Mouse (Mus musculus) MEL (cell line): ENCODE data around the gene Hlf. TPM values are rescaled to one million over a fixed set of nuclear protein-coding genes. Genes with fewer than 3 reads are reported as not detected.

Source experiments
- DNase-seq: peaks from one replicate; pipeline ENCODE4 v3.0.0; 2011; ENCODE audit warnings: low read depth, low spot score
- H3K27ac ChIP-seq: 2 replicates; pipeline ENCODE4 v1.5.1; 2012; ENCODE audit warnings: low read depth, mild to moderate bottlenecking, control low read depth, low read length, moderate library complexity; ENCODE audit not compliant: control insufficient read depth
- H3K27me3 ChIP-seq, 2 experiments: fragments of 150-350 bp in 1 of 2; sonication (generic) in 1 of 2; 2 replicates each; pipeline ENCODE4 v1.6.1; 2012; ENCODE audit warnings: low read length in 2 of 2, mild to moderate bottlenecking in 2 of 2, improper control_type of control experiment in 1 of 2, moderate library complexity in 1 of 2; ENCODE audit not compliant: insufficient read depth in 2 of 2, control insufficient read depth in 1 of 2
- H3K36me3 ChIP-seq, 2 experiments: 2 replicates each; pipeline ENCODE4 v1.6.1; 2012 to 2014; ENCODE audit warnings: low read length in 2 of 2, improper control_type of control experiment in 1 of 2, inconsistent platforms in 1 of 2, mild to moderate bottlenecking in 1 of 2; ENCODE audit not compliant: insufficient read depth in 2 of 2, control insufficient read depth in 1 of 2
- H3K4me1 ChIP-seq, 2 experiments: fragments of 150-350 bp in 1 of 2; sonication (generic) in 1 of 2; 2 replicates each; pipeline ENCODE4 v1.6.1; 2012; ENCODE audit warnings: low read length in 2 of 2, improper control_type of control experiment in 1 of 2, mild to moderate bottlenecking in 1 of 2; ENCODE audit not compliant: insufficient read depth in 2 of 2, control insufficient read depth in 1 of 2
- H3K4me3 ChIP-seq, 2 experiments: fragments of 150-350 bp in 1 of 2; sonication (generic) in 1 of 2; 2 replicates each; pipeline ENCODE4 v1.5.1; 2012; ENCODE audit warnings: low read depth in 2 of 2, low read length in 2 of 2, mild to moderate bottlenecking in 2 of 2, moderate library complexity in 2 of 2, control low read depth in 1 of 2, improper control_type of control experiment in 1 of 2; ENCODE audit not compliant: control insufficient read depth in 1 of 2, insufficient read depth in 1 of 2
- H3K79me2 ChIP-seq: 2 replicates; pipeline ENCODE4 v1.6.1; 2012; ENCODE audit warnings: mild to moderate bottlenecking, low read length, moderate library complexity; ENCODE audit not compliant: control insufficient read depth, poor library complexity, insufficient read depth
- H3K9ac ChIP-seq: 2 replicates; pipeline ENCODE4 v1.6.1; 2012; ENCODE audit warnings: low read depth, mild to moderate bottlenecking, control low read depth, low read length, moderate library complexity; ENCODE audit not compliant: control insufficient read depth, poor library complexity, severe bottlenecking
- H3K9me3 ChIP-seq: fragments of 150-350 bp; sonication (generic); replicated peaks from 2 replicates; pipeline ENCODE4 v1.6.1; 2012; ENCODE audit warnings: mild to moderate bottlenecking, low read length, improper control_type of control experiment, moderate library complexity; ENCODE audit not compliant: insufficient read depth
- BHLHE40 ChIP-seq: IDR thresholded peaks from 2 replicates; pipeline ENCODE4 v1.6.1; 2012; ENCODE audit warnings: low read depth, mild to moderate bottlenecking, inconsistent platforms, low read length, improper control_type of control experiment, borderline replicate concordance
- CHD1 ChIP-seq: IDR thresholded peaks from 2 replicates; pipeline ENCODE4 v1.6.1; 2012; ENCODE audit warnings: low read depth, mild to moderate bottlenecking, inconsistent platforms, low read length, improper control_type of control experiment
- CHD2 ChIP-seq: IDR thresholded peaks from 2 replicates; pipeline ENCODE4 v1.6.1; 2011; ENCODE audit warnings: low read length, improper control_type of control experiment
- CTCF ChIP-seq, 3 experiments: IDR thresholded peaks in 2 of 3; conservative IDR thresholded peaks in 1 of 3; 2 replicates each; pipeline ENCODE4 v1.5.1; 2011 to 2012; ENCODE audit warnings: low read length in 3 of 3, low read depth in 2 of 3, mild to moderate bottlenecking in 2 of 3, improper control_type of control experiment in 1 of 3, inconsistent platforms in 1 of 3, mixed read lengths in 1 of 3, moderate library complexity in 1 of 3; ENCODE audit not compliant: control insufficient read depth in 1 of 3, insufficient read depth in 1 of 3, poor library complexity in 1 of 3, severe bottlenecking in 1 of 3
- E2F4 ChIP-seq: IDR thresholded peaks from 2 replicates; pipeline ENCODE4 v1.6.1; 2011; ENCODE audit warnings: low read depth, low read length, improper control_type of control experiment, borderline replicate concordance
- ELF1 ChIP-seq: IDR thresholded peaks from 2 replicates; pipeline ENCODE4 v1.6.1; 2014; ENCODE audit warnings: low read depth, mild to moderate bottlenecking, inconsistent platforms, low read length, improper control_type of control experiment, moderate library complexity
- ETS1 ChIP-seq: IDR thresholded peaks from 2 replicates; pipeline ENCODE4 v1.6.1; 2012; ENCODE audit warnings: low read depth, mild to moderate bottlenecking, inconsistent platforms, low read length, improper control_type of control experiment, moderate library complexity
- GATA1 ChIP-seq: IDR thresholded peaks from 2 replicates; pipeline ENCODE4 v1.6.1; 2011; ENCODE audit warnings: low read depth, low read length, improper control_type of control experiment
- HCFC1 ChIP-seq: IDR thresholded peaks from 2 replicates; pipeline ENCODE4 v1.6.1; 2012; ENCODE audit warnings: low read depth, mild to moderate bottlenecking, inconsistent platforms, low read length, improper control_type of control experiment, moderate library complexity
- KAT2A ChIP-seq: conservative IDR thresholded peaks from 2 replicates; pipeline ENCODE4 v1.6.1; 2012; ENCODE audit warnings: low read depth, low read length, improper control_type of control experiment, inconsistent platforms
- MXI1 ChIP-seq: IDR thresholded peaks from 2 replicates; pipeline ENCODE4 v1.6.1; 2011; ENCODE audit warnings: mild to moderate bottlenecking, low read depth, low read length, improper control_type of control experiment
- MYB ChIP-seq: IDR thresholded peaks from 2 replicates; pipeline ENCODE4 v1.6.1; 2011; ENCODE audit warnings: mild to moderate bottlenecking, low read depth, low read length, improper control_type of control experiment
- MYC ChIP-seq: IDR thresholded peaks from 2 replicates; pipeline ENCODE4 v1.6.1; 2011; ENCODE audit warnings: low read depth, mild to moderate bottlenecking, low read length, improper control_type of control experiment, moderate library complexity
- NRF1 ChIP-seq: IDR thresholded peaks from 2 replicates; pipeline ENCODE4 v1.6.1; 2014; ENCODE audit warnings: low read depth, mild to moderate bottlenecking, inconsistent platforms, low read length, improper control_type of control experiment, moderate library complexity; ENCODE audit not compliant: poor library complexity, insufficient read depth, severe bottlenecking
- POLR2AphosphoS5 ChIP-seq: IDR thresholded peaks from 2 replicates; pipeline ENCODE4 v1.6.1; 2012; ENCODE audit warnings: low read depth, borderline replicate concordance, mild to moderate bottlenecking, inconsistent platforms, low read length, moderate library complexity, mixed read lengths
- RAD21 ChIP-seq: IDR thresholded peaks from 2 replicates; pipeline ENCODE4 v1.6.1; 2011; ENCODE audit warnings: mild to moderate bottlenecking, low read depth, low read length, improper control_type of control experiment
- RCOR1 ChIP-seq: IDR thresholded peaks from 2 replicates; pipeline ENCODE4 v1.6.1; 2012; ENCODE audit warnings: low read depth, mild to moderate bottlenecking, inconsistent platforms, low read length, improper control_type of control experiment
- TAL1 ChIP-seq: IDR thresholded peaks from 2 replicates; pipeline ENCODE4 v1.6.1; 2012; ENCODE audit warnings: mild to moderate bottlenecking, inconsistent platforms, low read length, moderate library complexity, mixed read lengths
- TBP ChIP-seq: IDR thresholded peaks from 2 replicates; pipeline ENCODE4 v1.8.0; 2011; ENCODE audit warnings: low read depth, low read length, improper control_type of control experiment
- TCF12 ChIP-seq: IDR thresholded peaks from 2 replicates; pipeline ENCODE4 v1.6.1; 2014; ENCODE audit warnings: low read depth, mild to moderate bottlenecking, inconsistent platforms, low read length, improper control_type of control experiment, moderate library complexity
- UBTF ChIP-seq: IDR thresholded peaks from 2 replicates; pipeline ENCODE4 v1.6.1; 2012; ENCODE audit warnings: low read depth, mild to moderate bottlenecking, inconsistent platforms, low read length, improper control_type of control experiment, moderate library complexity, borderline replicate concordance; ENCODE audit not compliant: insufficient read depth
- USF1 ChIP-seq: IDR thresholded peaks from 2 replicates; pipeline ENCODE4 v1.6.1; 2014; ENCODE audit warnings: low read depth, mild to moderate bottlenecking, inconsistent platforms, low read length, improper control_type of control experiment, moderate library complexity
- ZC3H11A ChIP-seq: IDR thresholded peaks from 2 replicates; pipeline ENCODE4 v1.6.1; 2012; ENCODE audit warnings: low read depth, mild to moderate bottlenecking, inconsistent platforms, low read length, improper control_type of control experiment
- ZKSCAN1 ChIP-seq: IDR thresholded peaks from 2 replicates; pipeline ENCODE4 v1.6.1; 2012; ENCODE audit warnings: low read depth, mild to moderate bottlenecking, inconsistent platforms, low read length, improper control_type of control experiment, moderate library complexity
- ZMIZ1 ChIP-seq: IDR thresholded peaks from 2 replicates; pipeline ENCODE4 v1.6.1; 2012; ENCODE audit warnings: low read depth, mild to moderate bottlenecking, inconsistent platforms, low read length, improper control_type of control experiment, moderate library complexity
- polyA plus RNA-seq, 2 experiments: library from polyadenylated mRNA; stranded (reverse) in 1 of 2; unstranded in 1 of 2; fragments of >175 nt in 1 of 2; fragments of >200 nt in 1 of 2; gene quantifications; 2 replicates each; pipeline versions ENCODE4 v1.2.1 to v1.2.4; 2012; ENCODE audit warnings: low replicate concordance in 2 of 2, low read depth in 1 of 2; ENCODE audit not compliant: insufficient read length in 2 of 2, insufficient read depth in 1 of 2, missing spikeins in 1 of 2
- total RNA-seq: library from RNA; depleted of rRNA; stranded (reverse); fragments of 300-350 nt; gene quantifications from 2 replicates; pipeline ENCODE4 v1.2.3, GENCODE M21; 2012

Gene Hlf
- total and polyA plus RNA-seq, 3 experiments = 0.42 to 1.5 TPM; not detected in 1

GRCm38 (mm10) chr11:90370367-90370766 lies 20.3 kb downstream of the Hlf start:
- Histone ChIP-seq H3K27me3 (no peaks in the 10 kb centered on the region), H3K27ac (no peak overlapping the region), H3K36me3 (no peaks in the 10 kb centered on the region), H3K4me1 (no peaks in the 10 kb centered on the region), H3K79me2 (no peaks in the 10 kb centered on the region), H3K9ac (no peak overlapping the region), H3K4me3 (no peak overlapping the region), H3K9me3 (no peaks in the 10 kb centered on the region)
- DNase-seq = no peak
- TF ChIP-seq UBTF = no peak
- no peak for TF ChIP-seq ETS1
- no peak for TF ChIP-seq CTCF (IDR thresholded peaks at IDR 0.05 in 2 of 3, conservative IDR thresholded peaks at IDR 0.05 in 1 of 3; ENCODE audit: control insufficient read depth in 1 of 3, insufficient read depth in 1 of 3, low read depth in 2 of 3, low read length in 3 of 3, poor library complexity in 1 of 3, severe bottlenecking in 1 of 3)
- no peak for TF ChIP-seq MXI1
- TF ChIP-seq TAL1 = no peak
- TF ChIP-seq E2F4 = no peak
- no peak for TF ChIP-seq ZKSCAN1
- no peak for TF ChIP-seq CHD1
- TF ChIP-seq NRF1 = no peak
- TF ChIP-seq MYC = no peak
- TF ChIP-seq BHLHE40 = no peak

- no peaks in the 10 kb centered on the region for H3K27me3 ChIP-seq
Measured at GRCm38 (mm10) chr11:90369605-90370004, 21.1 kb downstream of the Hlf start.

More at GRCm38 (mm10) chr11:90369605-90370004, 21.1 kb downstream of the Hlf start:
- Histone ChIP-seq H3K36me3 (no peaks in the 10 kb centered on the region), H3K4me1 (no peaks in the 10 kb centered on the region), H3K79me2 (no peaks in the 10 kb centered on the region), H3K9ac (no peak overlapping the region), H3K4me3 (no peak overlapping the region), H3K27ac (no peak overlapping the region), H3K9me3 (no peaks in the 10 kb centered on the region)
- no peak for TF ChIP-seq MYB
- TF ChIP-seq ZKSCAN1 = no peak
- no peak for TF ChIP-seq RCOR1
- no peak for TF ChIP-seq ZMIZ1
- no peak for TF ChIP-seq MYC
- no peak for TF ChIP-seq HCFC1
- TF ChIP-seq RAD21 = no peak
- no peak for TF ChIP-seq ZC3H11A
- TF ChIP-seq TCF12 = no peak
- no peak for TF ChIP-seq UBTF
- no peak for TF ChIP-seq TBP
- TF ChIP-seq CHD2 = no peak
- no peak for TF ChIP-seq ETS1
- no peak for TF ChIP-seq ELF1
- no peak for TF ChIP-seq E2F4
- TF ChIP-seq KAT2A = no peak
- TF ChIP-seq POLR2AphosphoS5 = no peak
- TF ChIP-seq GATA1 = no peak
- no peak for TF ChIP-seq USF1
- no peak for DNase-seq
